ENCODE assay signal across 9 mouse cellular contexts in genomic region chr7:29237596-29237995, GRCm38 (mm10). TPM values are rescaled to one million over a fixed set of nuclear protein-coding genes. Genes with fewer than 3 reads are reported as not detected.
DNase-seq lines count a peak whose midpoint lies in the region; ATAC-seq and TF ChIP-seq lines count a peak whose summit lies in the region.
"Not testable (repeated sequence)": the region's sequence is repeated elsewhere in the genome, so short reads cannot be mapped to it uniquely, and the experiment has no call there.
"Had no signal": no experiment of that assay in that cellular context is flagged by ENCODE, and none has a peak within 500 bp of the region (broad histone marks: within the 10 kb centered on the region; RNA-seq: fewer than 3 reads in every experiment).

No protein-coding gene starts in this region.

- peak overlapping the region; percentile 55 for H3K9ac ChIP-seq in forebrain, embryonic 16.5 days (replicated peaks; ENCODE audit: low read depth, low read length)
- peak overlapping the region; percentile 55 for H3K9ac ChIP-seq in hindbrain, embryonic 12.5 days
- H3K9ac ChIP-seq in kidney, embryonic 16.5 days (replicated peaks; ENCODE audit: low read length), result peak overlapping the region; percentile 71
- H3K9ac ChIP-seq in liver, embryonic 13.5 days, result peak overlapping the region; percentile 65
- peak overlapping the region; percentile 43; the same call in 1 of the 2 replicates for H3K9ac ChIP-seq in midbrain, embryonic 12.5 days (replicated peaks)

- not testable (repeated sequence) for TF ChIP-seq CTCF in G1E (IDR thresholded peaks at IDR 0.05; ENCODE audit: low read depth, low read length); spleen, adult 2 months (IDR thresholded peaks at IDR 0.05; ENCODE audit: extremely low read depth, insufficient read depth, insufficient read length, insufficient replicate concordance)

- peaks cover 46% of the 10 kb centered on the region for H3K4me1 ChIP-seq in G1E (ENCODE audit: insufficient read depth, low read depth, low read length)
- H3K4me1 ChIP-seq in embryonic facial prominence, embryonic 10.5 days, result peaks cover 13% of the 10 kb centered on the region
- H3K4me1 ChIP-seq in forebrain, embryonic 16.5 days (replicated peaks; ENCODE audit: control insufficient read depth, insufficient read depth, low read length); spleen, adult 2 months (ENCODE audit: control insufficient read depth, insufficient read depth, insufficient read length): not testable (repeated sequence)
- H3K4me1 ChIP-seq in hindbrain, embryonic 12.5 days, result peaks cover 13% of the 10 kb centered on the region
- H3K4me1 ChIP-seq in kidney, embryonic 16.5 days (ENCODE audit: insufficient read depth, low read length), result peaks cover 13% of the 10 kb centered on the region
- peaks cover 27% of the 10 kb centered on the region for H3K4me1 ChIP-seq in liver, embryonic 13.5 days (replicated peaks)
- H3K4me1 ChIP-seq in midbrain, embryonic 12.5 days, result peaks cover 13% of the 10 kb centered on the region

- H3K27me3 ChIP-seq in G1E (ENCODE audit: insufficient read depth, low read length); forebrain, embryonic 16.5 days (replicated peaks; ENCODE audit: control insufficient read depth, insufficient read depth, low read length); kidney, embryonic 16.5 days (ENCODE audit: insufficient read depth, low read length); liver, embryonic 13.5 days; spleen, adult 2 months (ENCODE audit: control insufficient read depth, insufficient read depth, low read length): not testable (repeated sequence)
- H3K27me3 ChIP-seq in embryonic facial prominence, embryonic 10.5 days (replicated peaks; ENCODE audit: low read depth, poor library complexity, severe bottlenecking), result peaks cover 20% of the 10 kb centered on the region
- H3K27me3 ChIP-seq in hindbrain, embryonic 12.5 days, result peaks cover 20% of the 10 kb centered on the region
- H3K27me3 ChIP-seq in midbrain, embryonic 12.5 days, result peaks cover 20% of the 10 kb centered on the region

- H3K27ac ChIP-seq in embryonic facial prominence, embryonic 10.5 days (replicated peaks), result peak overlapping the region; percentile 87
- peak overlapping the region; percentile 87 for H3K27ac ChIP-seq in forebrain, embryonic 16.5 days (ENCODE audit: low read length)
- H3K27ac ChIP-seq in hindbrain, embryonic 12.5 days, result peak overlapping the region; percentile 81
- H3K27ac ChIP-seq in kidney, embryonic 16.5 days (ENCODE audit: low read length), result peak overlapping the region; percentile 95
- peak overlapping the region; percentile 85 for H3K27ac ChIP-seq in liver, embryonic 13.5 days
- H3K27ac ChIP-seq in midbrain, embryonic 12.5 days (replicated peaks), result peak overlapping the region; percentile 74
- peak overlapping the region; percentile 80 for H3K27ac ChIP-seq in spleen, adult 2 months (ENCODE audit: insufficient read depth, low read length)

- DNase-seq in G1E (ENCODE audit: low spot score); embryonic facial prominence, embryonic 10.5 days (ENCODE audit: low spot score); liver, embryonic 13.5 days; spleen, adult 2 months (ENCODE audit: low read depth in 1 of 2, low spot score in 2 of 2): not testable (repeated sequence)

- 34% methylated on average over 6 of the region's 6 CpGs for WGBS in embryonic facial prominence, embryonic 10.5 days
- WGBS in forebrain, embryonic 16.5 days, result 28% methylated on average over 6 of the region's 6 CpGs
- WGBS in hindbrain, embryonic 12.5 days, result 32% methylated on average over 6 of the region's 6 CpGs
- WGBS in kidney, embryonic 16.5 days, result 28% methylated on average over 6 of the region's 6 CpGs
- WGBS in liver, embryonic 13.5 days (ENCODE audit: insufficient replicate concordance), result 28% methylated on average over 6 of the region's 6 CpGs
- WGBS in midbrain, embryonic 12.5 days, result 32% methylated on average over 6 of the region's 6 CpGs
- 26% methylated on average over 6 of the region's 6 CpGs for WGBS in spleen, adult 2 months

- ATAC-seq in G1E (ENCODE audit: extremely low read depth, insufficient number of reproducible peaks, low FRiP score, poor library complexity, severe bottlenecking); liver, embryonic 13.5 days (ENCODE audit: low read depth): not testable (repeated sequence)
- ATAC-seq in forebrain, embryonic 16.5 days, result peak; percentile 11
- ATAC-seq in hindbrain, embryonic 12.5 days (ENCODE audit: low FRiP score), result peak; percentile 33
- ATAC-seq in kidney, embryonic 16.5 days (ENCODE audit: low FRiP score, low TSS enrichment), result peak; percentile 11; the same call in 1 of the 2 replicates
- ATAC-seq in midbrain, embryonic 12.5 days (ENCODE audit: low FRiP score, low read depth), result peak; percentile 16; the same call in 1 of the 2 replicates

- H3K36me3 ChIP-seq in G1E (replicated peaks), result peaks cover 31% of the 10 kb centered on the region
- H3K36me3 ChIP-seq in embryonic facial prominence, embryonic 10.5 days (replicated peaks); forebrain, embryonic 16.5 days (ENCODE audit: control insufficient read depth, insufficient read depth); hindbrain, embryonic 12.5 days; kidney, embryonic 16.5 days (ENCODE audit: insufficient read depth, low read length); liver, embryonic 13.5 days; midbrain, embryonic 12.5 days; spleen, adult 2 months (ENCODE audit: control insufficient read depth, insufficient read depth, low read length): not testable (repeated sequence)

- peak overlapping the region; percentile 58 for H3K4me2 ChIP-seq in forebrain, embryonic 16.5 days (ENCODE audit: low read length)
- peak overlapping the region; percentile 80 for H3K4me2 ChIP-seq in hindbrain, embryonic 12.5 days (replicated peaks)
- peak overlapping the region; percentile 59 for H3K4me2 ChIP-seq in kidney, embryonic 16.5 days (replicated peaks; ENCODE audit: low read depth, low read length)
- peak overlapping the region; percentile 93 for H3K4me2 ChIP-seq in liver, embryonic 13.5 days
- H3K4me2 ChIP-seq in midbrain, embryonic 12.5 days (replicated peaks), result peak overlapping the region; percentile 74

- peak overlapping the region; percentile 77 for H3K4me3 ChIP-seq in G1E (ENCODE audit: low read depth, low read length)
- H3K4me3 ChIP-seq in embryonic facial prominence, embryonic 10.5 days, result peak overlapping the region; percentile 78
- H3K4me3 ChIP-seq in forebrain, embryonic 16.5 days (replicated peaks; ENCODE audit: low read length), result peak overlapping the region; percentile 75
- peak overlapping the region; percentile 67 for H3K4me3 ChIP-seq in hindbrain, embryonic 12.5 days
- H3K4me3 ChIP-seq in kidney, embryonic 16.5 days (ENCODE audit: low read length), result peak overlapping the region; percentile 79
- peak overlapping the region; percentile 50 for H3K4me3 ChIP-seq in liver, embryonic 13.5 days (replicated peaks)
- peak overlapping the region; percentile 66 for H3K4me3 ChIP-seq in midbrain, embryonic 12.5 days
- peak overlapping the region; percentile 48 for H3K4me3 ChIP-seq in spleen, adult 2 months (ENCODE audit: extremely low read depth, insufficient read depth, insufficient read length)

- not testable (repeated sequence) for TF ChIP-seq POLR2A in spleen, adult 2 months (IDR thresholded peaks at IDR 0.05; ENCODE audit: low read depth, low read length)

- H3K9me3 ChIP-seq in G1E (replicated peaks); embryonic facial prominence, embryonic 10.5 days; forebrain, embryonic 16.5 days (ENCODE audit: control insufficient read depth, low read length); hindbrain, embryonic 12.5 days (replicated peaks); kidney, embryonic 16.5 days (ENCODE audit: low read length); liver, embryonic 13.5 days (replicated peaks); midbrain, embryonic 12.5 days: not testable (repeated sequence)

RNA-seq across cellular contexts. Expression of gene Yif1b, which starts 0.5 kb away (rescaled TPM):
- 114 and 133 TPM in 2 replicates for total RNA-seq in G1E (2014; fragmentation: Nextera tagmentation)
- 27.8 and 31.3 TPM in 2 replicates for total RNA-seq in G1E (2017)
- polyA plus RNA-seq in G1E (2012), result 228 and 275 TPM in 2 replicates
- polyA plus RNA-seq in embryonic facial prominence, embryonic 10.5 days (2016; fragmentation: Nextera tagmentation; extraction: Ambion mirVana), result 100 and 102 TPM in 2 replicates
- 76.3 and 81.0 TPM in 2 replicates for polyA plus RNA-seq in forebrain, embryonic 16.5 days (2015; fragmentation: Nextera tagmentation; extraction: Ambion mirVana)
- 81.9 and 83.4 TPM in 2 replicates for polyA plus RNA-seq in hindbrain, embryonic 12.5 days (2016; fragmentation: Nextera tagmentation; extraction: Ambion mirVana)
- polyA plus RNA-seq in kidney, embryonic 16.5 days (2015; fragmentation: Nextera tagmentation; extraction: Ambion mirVana), result 134 and 143 TPM in 2 replicates
- polyA plus RNA-seq in liver, embryonic 13.5 days (2015; fragmentation: Nextera tagmentation; extraction: Ambion mirVana), result 49.5 and 51.2 TPM in 2 replicates
- 72.5 and 83.2 TPM in 2 replicates for polyA plus RNA-seq in midbrain, embryonic 12.5 days (2016; fragmentation: Nextera tagmentation; extraction: Ambion mirVana)
- polyA plus RNA-seq in spleen, adult 2 months (2012; rRNA removed), result 74.2 and 97.6 TPM in 2 replicates

RNA-seq across cellular contexts. Expression of gene Kcnk6, which starts 5.3 kb away (rescaled TPM):
- total RNA-seq in G1E (2014; fragmentation: Nextera tagmentation) (not detected in 2 replicates), G1E (2017) (0.12 TPM in 1 of 2 replicates, not detected in the other)
- not detected in 2 replicates for polyA plus RNA-seq in G1E (2012)
- polyA plus RNA-seq in embryonic facial prominence, embryonic 10.5 days (2016; fragmentation: Nextera tagmentation; extraction: Ambion mirVana), result 0.74 and 1.1 TPM in 2 replicates
- polyA plus RNA-seq in forebrain, embryonic 16.5 days (2015; fragmentation: Nextera tagmentation; extraction: Ambion mirVana), result 0.61 and 1.1 TPM in 2 replicates
- 1.2 and 1.6 TPM in 2 replicates for polyA plus RNA-seq in hindbrain, embryonic 12.5 days (2016; fragmentation: Nextera tagmentation; extraction: Ambion mirVana)
- polyA plus RNA-seq in kidney, embryonic 16.5 days (2015; fragmentation: Nextera tagmentation; extraction: Ambion mirVana), result 1.5 and 1.7 TPM in 2 replicates
- polyA plus RNA-seq in liver, embryonic 13.5 days (2015; fragmentation: Nextera tagmentation; extraction: Ambion mirVana), result 1.5 and 1.6 TPM in 2 replicates
- 0.54 and 0.65 TPM in 2 replicates for polyA plus RNA-seq in midbrain, embryonic 12.5 days (2016; fragmentation: Nextera tagmentation; extraction: Ambion mirVana)
- 34.3 and 43.5 TPM in 2 replicates for polyA plus RNA-seq in spleen, adult 2 months (2012; rRNA removed)

RNA-seq across cellular contexts. Expression of gene 2200002D01Rik, which starts 10.7 kb away (rescaled TPM):
- total RNA-seq in G1E (2014; fragmentation: Nextera tagmentation) (not detected in 2 replicates), G1E (2017) (0.12 and 0.22 TPM in 2 replicates)
- polyA plus RNA-seq in G1E (2012), result not detected in 2 replicates
- 4.4 and 4.6 TPM in 2 replicates for polyA plus RNA-seq in embryonic facial prominence, embryonic 10.5 days (2016; fragmentation: Nextera tagmentation; extraction: Ambion mirVana)
- polyA plus RNA-seq in forebrain, embryonic 16.5 days (2015; fragmentation: Nextera tagmentation; extraction: Ambion mirVana), result 0.65 and 1.5 TPM in 2 replicates
- 1.8 and 2.4 TPM in 2 replicates for polyA plus RNA-seq in hindbrain, embryonic 12.5 days (2016; fragmentation: Nextera tagmentation; extraction: Ambion mirVana)
- 7.5 and 8.5 TPM in 2 replicates for polyA plus RNA-seq in kidney, embryonic 16.5 days (2015; fragmentation: Nextera tagmentation; extraction: Ambion mirVana)
- polyA plus RNA-seq in liver, embryonic 13.5 days (2015; fragmentation: Nextera tagmentation; extraction: Ambion mirVana), result 3.1 and 4.4 TPM in 2 replicates
- polyA plus RNA-seq in midbrain, embryonic 12.5 days (2016; fragmentation: Nextera tagmentation; extraction: Ambion mirVana), result 2.1 and 2.9 TPM in 2 replicates
- polyA plus RNA-seq in spleen, adult 2 months (2012; rRNA removed), result 0.51 and 1.0 TPM in 2 replicates
- total RNA-seq: layer of hippocampus, postnatal 36 days had no signal

RNA-seq across cellular contexts. Expression of gene Catsperg1, which starts 23.8 kb away (rescaled TPM):
- total RNA-seq in G1E (2014; fragmentation: Nextera tagmentation) (3.0 and 12.0 TPM in 2 replicates), G1E (2017) (1.5 and 2.1 TPM in 2 replicates)
- 0.04 and 0.06 TPM in 2 replicates for polyA plus RNA-seq in G1E (2012)
- polyA plus RNA-seq in embryonic facial prominence, embryonic 10.5 days (2016; fragmentation: Nextera tagmentation; extraction: Ambion mirVana), result 0.10 and 0.24 TPM in 2 replicates
- 1.3 and 2.5 TPM in 2 replicates for polyA plus RNA-seq in forebrain, embryonic 16.5 days (2015; fragmentation: Nextera tagmentation; extraction: Ambion mirVana)
- 0.72 and 1.0 TPM in 2 replicates for polyA plus RNA-seq in hindbrain, embryonic 12.5 days (2016; fragmentation: Nextera tagmentation; extraction: Ambion mirVana)
- polyA plus RNA-seq in kidney, embryonic 16.5 days (2015; fragmentation: Nextera tagmentation; extraction: Ambion mirVana), result 0.63 and 1.2 TPM in 2 replicates
- 0.09 and 0.22 TPM in 2 replicates for polyA plus RNA-seq in liver, embryonic 13.5 days (2015; fragmentation: Nextera tagmentation; extraction: Ambion mirVana)
- 0.82 and 0.96 TPM in 2 replicates for polyA plus RNA-seq in midbrain, embryonic 12.5 days (2016; fragmentation: Nextera tagmentation; extraction: Ambion mirVana)
- polyA plus RNA-seq in spleen, adult 2 months (2012; rRNA removed), result 1.6 and 2.0 TPM in 2 replicates

RNA-seq across cellular contexts. Expression of gene Spint2, which starts 44.1 kb away (rescaled TPM):
- total RNA-seq in G1E (2014; fragmentation: Nextera tagmentation) (24.4 and 33.4 TPM in 2 replicates), G1E (2017) (19.3 and 21.4 TPM in 2 replicates)
- polyA plus RNA-seq in G1E (2012), result 102 and 138 TPM in 2 replicates
- 75.5 and 79.3 TPM in 2 replicates for polyA plus RNA-seq in embryonic facial prominence, embryonic 10.5 days (2016; fragmentation: Nextera tagmentation; extraction: Ambion mirVana)
- 39.9 and 50.9 TPM in 2 replicates for polyA plus RNA-seq in forebrain, embryonic 16.5 days (2015; fragmentation: Nextera tagmentation; extraction: Ambion mirVana)
- 42.6 and 63.3 TPM in 2 replicates for polyA plus RNA-seq in hindbrain, embryonic 12.5 days (2016; fragmentation: Nextera tagmentation; extraction: Ambion mirVana)
- polyA plus RNA-seq in kidney, embryonic 16.5 days (2015; fragmentation: Nextera tagmentation; extraction: Ambion mirVana), result 270 and 295 TPM in 2 replicates
- 24.9 and 25.2 TPM in 2 replicates for polyA plus RNA-seq in liver, embryonic 13.5 days (2015; fragmentation: Nextera tagmentation; extraction: Ambion mirVana)
- 23.8 and 25.7 TPM in 2 replicates for polyA plus RNA-seq in midbrain, embryonic 12.5 days (2016; fragmentation: Nextera tagmentation; extraction: Ambion mirVana)
- polyA plus RNA-seq in spleen, adult 2 months (2012; rRNA removed), result 69.7 and 88.3 TPM in 2 replicates

Comparison
In these comparisons a context has a peak if more than half of its experiments do, and no peak if none do; other contexts are left out.
1. RNA of gene Kcnk6, which starts 5.3 kb away (polyA plus RNA-seq): 34.3 to 43.5 TPM in spleen, adult 2 months; 1.5 to 1.7 TPM in kidney, embryonic 16.5 days, 1.2 to 1.6 TPM in hindbrain, embryonic 12.5 days, 1.5 to 1.6 TPM in liver, embryonic 13.5 days, 0.61 to 1.1 TPM in forebrain, embryonic 16.5 days, 0.74 to 1.1 TPM in embryonic facial prominence, embryonic 10.5 days, 0.54 to 0.65 TPM in midbrain, embryonic 12.5 days and not detected in G1E; every median in the first group is over 10 times any median in the second.
2. Peak in every context shown above with its lines, with median percentiles within 50 percentile points of each other: H3K4me3 ChIP-seq, H3K27ac ChIP-seq, H3K4me2 ChIP-seq and H3K9ac ChIP-seq.